Mouse (Mus musculus) intestine, postnatal 0 days (tissue): ENCODE results near the gene Ncoa6. TPM values are rescaled to one million over a fixed set of nuclear protein-coding genes. Genes with fewer than 3 reads are reported as not detected.

Experiments
- ATAC-seq: fragments of 200-750 bp; cut with Nextera tagmentation; 2 replicates; pipeline ENCODE4 v1.8.0; 2017; ENCODE audit warnings: mild to moderate bottlenecking, moderate TSS enrichment, moderate library complexity
- H3K27ac ChIP-seq: fragments of 300-500 bp; sonication (generic); 2 replicates; pipeline ENCODE4 v1.5.1; 2014; ENCODE audit warnings: mild to moderate bottlenecking, low read depth, low read length, moderate library complexity
- H3K27me3 ChIP-seq: fragments of 300-500 bp; sonication (generic); replicated peaks from 2 replicates; pipeline ENCODE4 v1.6.1; 2014; ENCODE audit warnings: low read length, mixed read lengths; ENCODE audit not compliant: control insufficient read depth, insufficient read depth
- H3K36me3 ChIP-seq: fragments of 300-500 bp; sonication (generic); 2 replicates; pipeline ENCODE4 v1.6.1; 2014; ENCODE audit warnings: mild to moderate bottlenecking, moderate library complexity; ENCODE audit not compliant: control insufficient read depth, insufficient read depth
- H3K4me1 ChIP-seq: fragments of 300-500 bp; sonication (generic); replicated peaks from 2 replicates; pipeline ENCODE4 v1.6.1; 2014; ENCODE audit warnings: antibody characterized with exemption, low read length, mixed read lengths; ENCODE audit not compliant: control insufficient read depth, insufficient read depth
- H3K4me2 ChIP-seq: fragments of 300-500 bp; sonication (generic); replicated peaks from 2 replicates; pipeline ENCODE4 v1.6.1; 2014; ENCODE audit warnings: low read depth, mild to moderate bottlenecking, moderate library complexity
- H3K4me3 ChIP-seq: fragments of 300-500 bp; sonication (generic); 2 replicates; pipeline ENCODE4 v1.5.1; 2014; ENCODE audit warnings: low read depth, low read length
- H3K9ac ChIP-seq: fragments of 300-500 bp; sonication (generic); 2 replicates; pipeline ENCODE4 v1.6.1; 2014; ENCODE audit warnings: mild to moderate bottlenecking, low read depth, low read length
- H3K9me3 ChIP-seq: fragments of 300-500 bp; sonication (generic); 2 replicates; pipeline ENCODE4 v1.6.1; 2016; ENCODE audit warnings: mixed run types; ENCODE audit not compliant: control insufficient read depth
- CTCF ChIP-seq: sonication (generic); IDR thresholded peaks from 2 replicates; pipeline ENCODE4 v1.5.1; 2016; ENCODE audit warnings: low read depth, mild to moderate bottlenecking, control low read depth, antibody characterized with exemption, moderate library complexity
- WGBS: fragments of 180-500 bp; shearing (Covaris S2); extraction: QIAGEN DNeasy Blood & Tissue Kit; methylation state at CpG from one replicate; pipeline ENCODE4 v1.1.7; 2014; 5-methylcytosine and 5-hydroxymethylcytosine counted together
- polyA plus RNA-seq: library from polyadenylated mRNA; unstranded; fragments of >200 nt; fragmentation: Nextera tagmentation; extraction: Ambion mirVana; gene quantifications from 2 replicates; pipeline ENCODE4 v1.2.1, GENCODE M21; 2015

The Ncoa6 gene
- polyA plus RNA-seq, 1 experiment from 2014 or later: 14.9 TPM

DNA sequence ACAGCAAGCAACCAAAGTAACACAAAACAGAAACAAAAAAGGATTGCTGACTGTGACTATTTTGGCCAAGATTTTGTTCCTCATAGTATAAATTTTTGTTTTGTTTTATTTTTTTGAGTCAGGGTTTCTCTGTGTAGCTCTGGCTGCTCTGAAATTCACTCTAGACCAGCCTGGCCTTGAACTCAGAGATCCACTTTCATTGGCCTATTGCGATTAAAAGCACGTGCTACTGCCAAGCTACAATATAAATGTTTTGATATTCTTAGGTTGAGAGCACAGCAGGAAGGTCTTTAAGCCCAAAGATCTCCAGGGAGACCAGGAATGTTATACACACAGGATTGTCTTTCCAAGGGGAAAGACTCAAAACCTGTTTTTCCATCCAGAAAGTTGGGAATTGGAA is 30.2 kb downstream of the Ncoa6 start:
- no peak for TF ChIP-seq CTCF
- Histone ChIP-seq H3K27me3 (no peaks in the 10 kb centered on the region), H3K9ac (no peak overlapping the region), H3K36me3 (no peaks in the 10 kb centered on the region), H3K4me3 (no peak overlapping the region), H3K4me1 (no peaks in the 10 kb centered on the region), H3K27ac (no peak overlapping the region), H3K9me3 (no peaks in the 10 kb centered on the region), H3K4me2 (no peak overlapping the region)
- 41% methylated on average over 2 of the region's 2 CpGs for WGBS
- no peak for ATAC-seq

DNA sequence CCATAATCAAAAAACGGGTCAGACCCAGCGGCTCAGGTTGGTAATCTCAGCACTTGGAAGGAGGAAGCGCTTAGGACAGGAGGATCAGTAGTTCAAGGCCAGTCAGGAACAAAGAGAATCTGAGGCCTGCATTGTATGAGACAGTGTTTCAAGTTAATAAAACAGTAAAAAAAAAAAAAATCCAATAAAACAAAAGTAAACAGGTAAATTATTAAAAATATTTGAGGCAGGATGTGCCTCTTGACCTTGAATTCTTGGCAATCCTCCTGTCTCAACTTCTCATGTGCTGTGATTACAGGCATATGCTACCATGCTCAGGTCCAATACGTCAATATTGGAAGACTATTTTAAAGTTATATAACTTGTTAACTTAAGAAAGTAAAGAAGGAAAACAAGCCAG is 30.8 kb downstream of the Ncoa6 start:
- Histone ChIP-seq H3K4me2 (no peak overlapping the region), H3K9me3 (no peaks in the 10 kb centered on the region), H3K36me3 (no peaks in the 10 kb centered on the region), H3K27me3 (no peaks in the 10 kb centered on the region), H3K27ac (no peak overlapping the region), H3K4me3 (no peak overlapping the region), H3K9ac (no peak overlapping the region), H3K4me1 (no peaks in the 10 kb centered on the region)
- 74% methylated on average over 4 of the region's 4 CpGs for WGBS
- no peak for TF ChIP-seq CTCF
- no peak for ATAC-seq

DNA sequence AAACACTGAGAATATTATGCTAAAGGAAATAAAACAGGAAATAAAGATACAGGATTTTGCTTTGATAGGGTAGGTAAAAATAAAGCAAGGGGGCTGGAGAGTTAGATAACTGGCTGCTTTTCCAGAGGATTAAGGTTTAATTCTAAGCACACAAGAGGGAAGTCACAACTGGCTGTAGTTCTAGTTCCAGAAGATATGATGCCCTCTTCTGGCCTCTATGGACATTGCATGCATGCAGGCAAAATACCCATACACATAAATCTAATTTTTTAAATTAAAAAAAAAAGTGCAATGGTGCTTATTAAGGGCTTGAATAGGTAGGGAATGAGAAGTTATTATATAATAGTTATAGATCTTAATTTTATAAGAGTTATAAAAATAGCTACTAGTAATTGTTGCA is 37.2 kb downstream of the Ncoa6 start:
- no peaks in the 10 kb centered on the region for H3K4me1 ChIP-seq

DNA sequence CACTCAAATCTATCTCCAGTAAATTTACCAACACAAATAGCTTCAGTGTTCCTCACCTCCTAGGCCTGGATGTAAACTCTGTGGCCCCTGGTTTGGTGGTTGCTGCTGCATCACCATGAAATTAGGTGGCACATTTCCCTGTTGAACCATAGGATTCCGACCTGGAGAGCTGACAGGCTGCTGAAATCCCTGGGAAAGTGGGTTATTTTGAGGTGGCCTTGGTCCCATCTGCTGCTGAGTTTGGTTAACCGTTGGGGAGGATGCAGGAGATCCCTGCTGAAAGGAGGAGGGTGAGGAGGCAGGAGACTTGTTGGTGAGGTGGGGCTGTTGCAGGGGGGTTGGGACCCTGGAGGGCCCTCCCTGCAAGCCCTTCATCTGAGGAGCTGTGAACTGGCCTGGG is 52.8 kb downstream of the Ncoa6 start:
- peaks cover 31% of the 10 kb centered on the region for H3K36me3 ChIP-seq
- H3K4me3 ChIP-seq: no peak overlapping the region
- no peaks in the 10 kb centered on the region for H3K9me3 ChIP-seq
- no peak overlapping the region for H3K4me2 ChIP-seq
- no peak overlapping the region for H3K27ac ChIP-seq
- no peak for TF ChIP-seq CTCF
- ATAC-seq: no peak
- H3K4me1 ChIP-seq: no peaks in the 10 kb centered on the region
- no peaks in the 10 kb centered on the region for H3K27me3 ChIP-seq
- no peak overlapping the region for H3K9ac ChIP-seq
- 76% methylated on average over 2 of the region's 2 CpGs for WGBS

More for the DNA sequence above, 37.2 kb downstream of the Ncoa6 start:
- no peaks in the 10 kb centered on the region for H3K9me3 ChIP-seq
- no peak for ATAC-seq
- no peak overlapping the region for H3K4me2 ChIP-seq
- H3K27me3 ChIP-seq: no peaks in the 10 kb centered on the region
- no peak overlapping the region for H3K4me3 ChIP-seq
- no peak overlapping the region for H3K27ac ChIP-seq
- no peak overlapping the region for H3K9ac ChIP-seq
- H3K36me3 ChIP-seq: peaks cover 23% of the 10 kb centered on the region
- TF ChIP-seq CTCF: peak; percentile 59

DNA sequence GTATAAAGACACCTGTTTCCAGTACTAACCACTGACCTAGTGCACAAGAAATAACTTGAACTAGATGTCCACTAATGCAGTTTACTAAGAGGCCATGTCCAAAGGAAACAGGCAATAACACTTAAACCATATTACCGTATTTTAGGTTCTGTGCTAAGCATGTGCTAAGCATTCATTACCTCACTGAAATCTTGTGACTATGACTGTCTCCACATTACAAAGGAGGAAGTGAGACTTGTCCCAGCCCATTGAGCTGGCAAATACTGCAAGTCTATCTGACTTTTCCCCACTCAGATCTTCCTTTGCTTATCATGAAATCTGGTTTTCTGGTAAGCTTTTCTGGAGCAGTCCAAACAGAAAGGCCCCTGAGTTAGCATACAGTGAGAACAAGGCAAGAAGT is 69.1 kb downstream of the Ncoa6 start:
- no peak overlapping the region for H3K4me3 ChIP-seq
- H3K9me3 ChIP-seq: no peaks in the 10 kb centered on the region
- H3K36me3 ChIP-seq: peaks cover 48% of the 10 kb centered on the region
- no peaks in the 10 kb centered on the region for H3K27me3 ChIP-seq
- TF ChIP-seq CTCF: no peak
- peak overlapping the region; percentile 50 for H3K27ac ChIP-seq
- H3K4me1 ChIP-seq: no peaks in the 10 kb centered on the region
- ATAC-seq: peak; percentile 49
- no peak overlapping the region for H3K9ac ChIP-seq
- 76% methylated on average over 1 of the region's 1 CpGs for WGBS
- H3K4me2 ChIP-seq: no peak overlapping the region

DNA sequence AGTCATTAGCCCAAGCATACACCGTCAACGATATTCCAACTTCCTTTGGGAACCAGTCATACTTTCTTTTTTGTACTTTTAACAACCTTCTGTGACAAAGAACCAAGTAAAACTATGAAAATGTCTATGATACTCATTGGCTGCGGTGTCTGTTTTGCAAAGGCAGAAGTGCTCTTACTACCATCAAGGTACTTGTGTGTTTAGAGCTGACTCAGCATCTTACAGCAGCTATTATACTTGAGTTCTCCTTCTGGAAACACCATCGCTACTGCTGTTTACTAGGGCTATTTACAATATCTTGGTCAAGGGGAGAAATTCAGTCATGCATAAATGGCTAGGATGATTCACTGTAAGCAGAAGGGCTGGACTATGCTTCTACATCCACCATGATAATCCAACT is 71.8 kb downstream of the Ncoa6 start:
- no peak for ATAC-seq
- no peaks in the 10 kb centered on the region for H3K4me1 ChIP-seq
- no peaks in the 10 kb centered on the region for H3K9me3 ChIP-seq
- no peak overlapping the region for H3K4me2 ChIP-seq
- no peak for TF ChIP-seq CTCF
- WGBS: 95% methylated on average over 4 of the region's 4 CpGs
- no peak overlapping the region for H3K27ac ChIP-seq
- no peak overlapping the region for H3K4me3 ChIP-seq
- H3K27me3 ChIP-seq: no peaks in the 10 kb centered on the region
- H3K36me3 ChIP-seq: peaks cover 35% of the 10 kb centered on the region
- no peak overlapping the region for H3K9ac ChIP-seq

DNA sequence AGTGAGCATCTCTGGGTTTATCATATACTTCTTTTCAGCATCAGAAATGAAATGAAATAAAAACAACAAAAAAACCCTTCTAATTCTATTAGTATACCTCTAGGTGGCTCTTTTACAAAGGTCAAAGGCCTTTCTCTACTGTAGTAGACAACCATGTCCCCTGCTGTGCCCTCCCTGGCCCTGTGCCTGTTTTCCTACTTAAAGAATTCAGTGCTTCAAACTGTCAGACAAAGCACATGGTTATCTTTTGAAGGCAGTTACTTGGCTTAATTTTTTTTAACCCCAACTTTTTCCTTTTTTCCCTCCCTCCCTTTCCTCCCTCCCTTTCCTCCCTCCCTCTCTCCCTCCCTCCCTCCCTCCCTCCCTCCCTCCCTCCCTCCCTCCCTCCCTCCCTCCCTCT is 73.4 kb downstream of the Ncoa6 start:
- Histone ChIP-seq H3K36me3 (peaks cover 30% of the 10 kb centered on the region), H3K4me2 (no peak overlapping the region), H3K9me3 (no peaks in the 10 kb centered on the region), H3K4me3 (no peak overlapping the region), H3K27ac (no peak overlapping the region), H3K27me3 (no peaks in the 10 kb centered on the region), H3K9ac (no peak overlapping the region), H3K4me1 (no peaks in the 10 kb centered on the region)
- no peak for TF ChIP-seq CTCF
- ATAC-seq: no peak
